ENCODE assay signal across 10 mouse cellular contexts in the genomic region with DNA sequence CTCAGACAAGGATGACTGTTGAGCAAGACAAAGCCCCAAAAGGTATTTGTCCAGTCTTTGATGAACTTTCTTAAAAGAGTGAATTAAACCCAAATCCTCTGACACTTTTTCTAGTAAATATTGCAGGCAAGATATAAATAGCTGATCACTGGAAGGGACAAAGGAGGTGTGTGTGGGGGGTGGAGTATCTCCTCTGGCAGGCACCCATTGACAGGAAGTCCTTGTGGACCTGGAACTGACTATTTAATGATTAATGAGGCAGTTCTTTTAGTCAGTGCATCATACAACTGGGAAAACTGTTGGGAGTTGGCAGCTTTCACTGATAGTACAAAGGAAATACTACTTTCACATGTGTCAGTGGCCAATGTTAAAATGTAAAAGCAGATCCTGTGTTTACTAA.
A peak's percentile ranks its signal among the peaks of the same experiment; 100 is the strongest.
DNase-seq lines count a peak whose midpoint lies in the region; ATAC-seq and TF ChIP-seq lines count a peak whose summit lies in the region.
"Had no signal": no experiment of that assay in that cellular context is flagged by ENCODE, and none has a peak within 500 bp of the region (broad histone marks: within the 10 kb centered on the region; RNA-seq: fewer than 3 reads in every experiment).

No protein-coding gene starts in this region.

- H3K27ac ChIP-seq in midbrain, embryonic 14.5 days (replicated peaks; ENCODE audit: low read depth, low read length), result no peak overlapping the region
- no peak overlapping the region for H3K27ac ChIP-seq in midbrain, embryonic 15.5 days
- H3K27ac ChIP-seq in kidney, postnatal 0 days, result no peak overlapping the region
- H3K27ac ChIP-seq in hindbrain, embryonic 16.5 days (ENCODE audit: low read depth, low read length), result no peak overlapping the region
- H3K27ac ChIP-seq: neural tube, embryonic 12.5 days had no signal

- TF ChIP-seq CTCF in kidney, postnatal 0 days (IDR thresholded peaks at IDR 0.05; ENCODE audit: low read depth), result no peak

- no peak overlapping the region for H3K4me3 ChIP-seq in midbrain, embryonic 14.5 days (replicated peaks; ENCODE audit: low read depth, low read length)
- H3K4me3 ChIP-seq in midbrain, embryonic 15.5 days, result no peak overlapping the region
- no peak overlapping the region for H3K4me3 ChIP-seq in kidney, postnatal 0 days (replicated peaks; ENCODE audit: low read depth, low read length)
- H3K4me3 ChIP-seq in hindbrain, embryonic 16.5 days (ENCODE audit: low read length), result no peak overlapping the region
- H3K4me3 ChIP-seq: neural tube, embryonic 12.5 days had no signal

- DNase-seq in midbrain, embryonic 14.5 days, result peak; percentile 15
- DNase-seq in heart, postnatal 10 days, result peak; percentile 31 to 37
- peak; percentile 60 for DNase-seq in kidney, postnatal 0 days (ENCODE audit: low spot score)
- peak; percentile 64 for DNase-seq in skeletal muscle tissue, adult 2 months (ENCODE audit: low read depth, low spot score)
- no peak for DNase-seq in thymus, postnatal 14 days
- DNase-seq: right cerebral cortex, postnatal 4 days had no signal

- H3K9ac ChIP-seq in midbrain, embryonic 14.5 days (replicated peaks; ENCODE audit: low read length), result no peak overlapping the region
- no peak overlapping the region for H3K9ac ChIP-seq in midbrain, embryonic 15.5 days
- no peak overlapping the region for H3K9ac ChIP-seq in kidney, postnatal 0 days (ENCODE audit: low read depth, low read length)
- no peak overlapping the region for H3K9ac ChIP-seq in hindbrain, embryonic 16.5 days (ENCODE audit: low read depth, low read length)
- H3K9ac ChIP-seq: neural tube, embryonic 12.5 days had no signal

- no peaks in the 10 kb centered on the region for H3K27me3 ChIP-seq in midbrain, embryonic 14.5 days (ENCODE audit: control insufficient read depth, insufficient read depth, low read length)
- H3K27me3 ChIP-seq in midbrain, embryonic 15.5 days (replicated peaks), result no peaks in the 10 kb centered on the region
- no peaks in the 10 kb centered on the region for H3K27me3 ChIP-seq in kidney, postnatal 0 days (ENCODE audit: insufficient read depth, low read length)
- no peaks in the 10 kb centered on the region for H3K27me3 ChIP-seq in hindbrain, embryonic 16.5 days (replicated peaks; ENCODE audit: control insufficient read depth, insufficient read depth, low read length)
- H3K27me3 ChIP-seq: neural tube, embryonic 12.5 days had no signal

- no peak overlapping the region for H3K4me2 ChIP-seq in midbrain, embryonic 14.5 days (ENCODE audit: low read length)
- H3K4me2 ChIP-seq in midbrain, embryonic 15.5 days, result no peak overlapping the region
- no peak overlapping the region for H3K4me2 ChIP-seq in kidney, postnatal 0 days (ENCODE audit: low read length)
- no peak overlapping the region for H3K4me2 ChIP-seq in hindbrain, embryonic 16.5 days (ENCODE audit: low read length)
- H3K4me2 ChIP-seq: neural tube, embryonic 12.5 days had no signal

- no peaks in the 10 kb centered on the region for H3K9me3 ChIP-seq in midbrain, embryonic 14.5 days (ENCODE audit: control insufficient read depth, low read length)
- H3K9me3 ChIP-seq in midbrain, embryonic 15.5 days, result no peaks in the 10 kb centered on the region
- no peaks in the 10 kb centered on the region for H3K9me3 ChIP-seq in kidney, postnatal 0 days (replicated peaks; ENCODE audit: low read length)
- no peaks in the 10 kb centered on the region for H3K9me3 ChIP-seq in hindbrain, embryonic 16.5 days (ENCODE audit: control insufficient read depth, low read length)
- H3K9me3 ChIP-seq: neural tube, embryonic 12.5 days had no signal

- H3K4me1 ChIP-seq in midbrain, embryonic 14.5 days (ENCODE audit: control insufficient read depth, insufficient read depth, low read length), result 0 out of 2 replicates have a peak, but pooled peaks cover 3% of the 10 kb centered on the region
- H3K4me1 ChIP-seq in midbrain, embryonic 15.5 days, result peaks cover 9% of the 10 kb centered on the region; the same call in 1 of the 2 replicates
- H3K4me1 ChIP-seq in kidney, postnatal 0 days (replicated peaks; ENCODE audit: insufficient read depth, low read length), result peaks cover 7% of the 10 kb centered on the region; the same call in 1 of the 2 replicates
- H3K4me1 ChIP-seq in hindbrain, embryonic 16.5 days (ENCODE audit: control insufficient read depth, insufficient read depth, low read depth, low read length), result no peaks in the 10 kb centered on the region
- H3K4me1 ChIP-seq: neural tube, embryonic 12.5 days had no signal

- intact Hi-C loops in heart, postnatal 10 days (cut with DNase I), result no loop called here

- no peaks in the 10 kb centered on the region for H3K36me3 ChIP-seq in midbrain, embryonic 14.5 days (ENCODE audit: control insufficient read depth, insufficient read depth, low read length)
- H3K36me3 ChIP-seq in midbrain, embryonic 15.5 days (replicated peaks), result no peaks in the 10 kb centered on the region
- H3K36me3 ChIP-seq in kidney, postnatal 0 days (ENCODE audit: insufficient read depth, low read length), result no peaks in the 10 kb centered on the region
- no peaks in the 10 kb centered on the region for H3K36me3 ChIP-seq in hindbrain, embryonic 16.5 days (ENCODE audit: control insufficient read depth, insufficient read depth, low read length)
- H3K36me3 ChIP-seq: G1E; neural tube, embryonic 12.5 days had no signal

- ATAC-seq in midbrain, embryonic 14.5 days (ENCODE audit: low FRiP score, low TSS enrichment), result no peak
- ATAC-seq in midbrain, embryonic 15.5 days (replicated peaks), result no peak
- ATAC-seq in kidney, postnatal 0 days (replicated peaks; ENCODE audit: low FRiP score, low read depth), result no peak
- no peak for ATAC-seq in hindbrain, embryonic 16.5 days
